Mouse (Mus musculus): ENCODE data around the gene Npas1.

The Npas1 gene

GRCm38 (mm10) chr7:16477628-16478027 lies at the start of gene Npas1:
TSS of gene Npas1 (minus strand) at chr7:16477728.
- no peak for DNase-seq (ENCODE audit: low read depth)

GRCm38 (mm10) chr7:16525995-16526394 lies 48.5 kb upstream of the Npas1 start:
- peak; percentile 11 for DNase-seq (ENCODE audit: low read depth)

GRCm38 (mm10) chr7:16525448-16525847 lies 47.9 kb upstream of the Npas1 start:
- DNase-seq (ENCODE audit: low read depth): no peak

GRCm38 (mm10) chr7:16524308-16524707 lies 46.8 kb upstream of the Npas1 start:
- peak; percentile 20 for DNase-seq (ENCODE audit: low read depth)

GRCm38 (mm10) chr7:16519310-16519709 lies 41.8 kb upstream of the Npas1 start:
- no peak for DNase-seq (ENCODE audit: low read depth)

GRCm38 (mm10) chr7:16517198-16517597 lies 39.7 kb upstream of the Npas1 start:
- DNase-seq (ENCODE audit: low read depth): no peak

- no peak for DNase-seq (ENCODE audit: low read depth)
Measured at GRCm38 (mm10) chr7:16507284-16507683, 29.8 kb upstream of the Npas1 start.

- no peak for DNase-seq (ENCODE audit: low read depth)
Measured at GRCm38 (mm10) chr7:16505226-16505593, 27.7 kb upstream of the Npas1 start.

GRCm38 (mm10) chr7:16504573-16505225 lies 27.2 kb upstream of the Npas1 start:
- no peak for DNase-seq (ENCODE audit: low read depth)

- no peak for DNase-seq (ENCODE audit: low read depth)
Measured at GRCm38 (mm10) chr7:16501571-16501970, 24.0 kb upstream of the Npas1 start.

GRCm38 (mm10) chr7:16499671-16500104 lies 22.2 kb upstream of the Npas1 start:
- DNase-seq (ENCODE audit: low read depth): no peak

GRCm38 (mm10) chr7:16496260-16496659 lies 18.7 kb upstream of the Npas1 start:
- no peak for DNase-seq (ENCODE audit: low read depth)

- DNase-seq (ENCODE audit: low read depth): no peak
Measured at GRCm38 (mm10) chr7:16493361-16493760, 15.8 kb upstream of the Npas1 start.

- no peak for DNase-seq (ENCODE audit: low read depth)
Measured at GRCm38 (mm10) chr7:16492211-16492610, 14.7 kb upstream of the Npas1 start.

- DNase-seq (ENCODE audit: low read depth): no peak
Measured at GRCm38 (mm10) chr7:16491759-16492158, 14.2 kb upstream of the Npas1 start.

GRCm38 (mm10) chr7:16489948-16490347 lies 12.4 kb upstream of the Npas1 start:
- DNase-seq (ENCODE audit: low read depth): no peak

- DNase-seq (ENCODE audit: low read depth): no peak
Measured at GRCm38 (mm10) chr7:16488816-16489215, 11.3 kb upstream of the Npas1 start.

- no peak for DNase-seq (ENCODE audit: low read depth)
Measured at GRCm38 (mm10) chr7:16476600-16476989, 933 bp downstream of the Npas1 start.

GRCm38 (mm10) chr7:16475764-16476599 lies 1.5 kb downstream of the Npas1 start:
- no peak for DNase-seq (ENCODE audit: low read depth)

- DNase-seq (ENCODE audit: low read depth): no peak
Measured at GRCm38 (mm10) chr7:16475321-16475720, 2.2 kb downstream of the Npas1 start.

GRCm38 (mm10) chr7:16474445-16474844 lies 3.1 kb downstream of the Npas1 start:
- no peak for DNase-seq (ENCODE audit: low read depth)

- DNase-seq (ENCODE audit: low read depth): no peak
Measured at GRCm38 (mm10) chr7:16473847-16474246, 3.7 kb downstream of the Npas1 start.

- DNase-seq (ENCODE audit: low read depth): no peak
Measured at GRCm38 (mm10) chr7:16472116-16472709, 5.3 kb downstream of the Npas1 start.
